9 mouse cellular contexts compared by ENCODE assay signal in genomic region chr3:51327429-51327797, GRCm38 (mm10). TPM values are rescaled to one million over a fixed set of nuclear protein-coding genes. Genes with fewer than 3 reads are reported as not detected.
DNase-seq lines count a peak whose midpoint lies in the region; ATAC-seq lines count a peak whose summit lies in the region.
"Had no signal": no experiment of that assay in that cellular context is flagged by ENCODE, and none has a peak within 500 bp of the region (broad histone marks: within the 10 kb centered on the region; RNA-seq: fewer than 3 reads in every experiment).

No protein-coding gene starts in this region.

- H3K4me3 ChIP-seq in heart, embryonic 15.5 days, result no peak overlapping the region
- H3K4me3 ChIP-seq in forebrain, embryonic 14.5 days (ENCODE audit: low read depth, low read length), result no peak overlapping the region
- H3K4me3 ChIP-seq: midbrain, embryonic 12.5 days had no signal

- H3K4me1 ChIP-seq in heart, embryonic 15.5 days (replicated peaks), result peaks cover 3% of the 10 kb centered on the region; the same call in 1 of the 2 replicates
- H3K4me1 ChIP-seq in forebrain, embryonic 14.5 days (ENCODE audit: control insufficient read depth, insufficient read depth, low read length), result no peaks in the 10 kb centered on the region
- H3K4me1 ChIP-seq: midbrain, embryonic 12.5 days had no signal

- no peak overlapping the region for H3K9ac ChIP-seq in heart, embryonic 15.5 days
- no peak overlapping the region for H3K9ac ChIP-seq in forebrain, embryonic 14.5 days (ENCODE audit: low read length)
- H3K9ac ChIP-seq: midbrain, embryonic 12.5 days had no signal

- no peaks in the 10 kb centered on the region for H3K27me3 ChIP-seq in heart, embryonic 15.5 days
- H3K27me3 ChIP-seq in forebrain, embryonic 14.5 days (replicated peaks; ENCODE audit: control insufficient read depth, insufficient read depth, low read length), result no peaks in the 10 kb centered on the region
- no peaks in the 10 kb centered on the region for H3K27me3 ChIP-seq in splenic B cell, adult 2 months (ENCODE audit: control insufficient read depth, insufficient read depth, low read length, poor library complexity, severe bottlenecking)
- H3K27me3 ChIP-seq: midbrain, embryonic 12.5 days had no signal

- H3K4me2 ChIP-seq in heart, embryonic 15.5 days, result no peak overlapping the region
- H3K4me2 ChIP-seq in forebrain, embryonic 14.5 days (ENCODE audit: low read length), result no peak overlapping the region
- H3K4me2 ChIP-seq: midbrain, embryonic 12.5 days had no signal

- H3K36me3 ChIP-seq in heart, embryonic 15.5 days, result peaks cover 11% of the 10 kb centered on the region
- H3K36me3 ChIP-seq in forebrain, embryonic 14.5 days (ENCODE audit: control insufficient read depth, insufficient read depth, low read length), result peaks cover 20% of the 10 kb centered on the region
- H3K36me3 ChIP-seq in splenic B cell, adult 2 months (ENCODE audit: control insufficient read depth, insufficient read depth, low read length, poor library complexity, severe bottlenecking), result 0 out of 2 replicates have a peak, but pooled peaks cover 2% of the 10 kb centered on the region

- peak overlapping the region; percentile 22; the same call in 1 of the 2 replicates for H3K27ac ChIP-seq in heart, embryonic 15.5 days
- H3K27ac ChIP-seq in forebrain, embryonic 14.5 days (ENCODE audit: low read depth, low read length), result no peak overlapping the region
- H3K27ac ChIP-seq: midbrain, embryonic 12.5 days had no signal

- WGBS in heart, embryonic 15.5 days, result 92% methylated on average over 5 of the region's 5 CpGs
- 90% methylated on average over 5 of the region's 5 CpGs for WGBS in forebrain, embryonic 14.5 days

- DNase-seq in heart, adult 8-10 months (ENCODE audit: low spot score), result no peak
- peak; percentile 45 for DNase-seq in lung, postnatal 36 days
- no peak for DNase-seq in lung, adult 18-20 months
- peak; percentile 16 for DNase-seq in forebrain, embryonic 14.5 days (ENCODE audit: low spot score)
- DNase-seq in splenic B cell, adult 2 months (ENCODE audit: low read depth, low spot score), result peak; percentile 34
- DNase-seq in frontal cortex, postnatal 36 days (ENCODE audit: low spot score in 2 of 2), result no peak
- DNase-seq in kidney, postnatal 14 days, result no peak

- H3K9me3 ChIP-seq in heart, embryonic 15.5 days (replicated peaks), result peaks cover 3% of the 10 kb centered on the region; the same call in 1 of the 2 replicates
- no peaks in the 10 kb centered on the region for H3K9me3 ChIP-seq in forebrain, embryonic 14.5 days (replicated peaks; ENCODE audit: control insufficient read depth, low read length)

- no peak for ATAC-seq in heart, embryonic 15.5 days (replicated peaks; ENCODE audit: insufficient number of reproducible peaks, insufficient read depth, low FRiP score, low read depth)
- ATAC-seq in forebrain, embryonic 14.5 days, result peak; percentile 35; the same call in 1 of the 2 replicates

RNA-seq across cellular contexts. Expression of gene Elf2, which starts 13.1 kb away (rescaled TPM):
- polyA plus RNA-seq in heart, embryonic 15.5 days (2015; fragmentation: Nextera tagmentation; extraction: Ambion mirVana), result 51.3 and 55.4 TPM in 2 replicates
- 10 to 100 TPM; 40.6 to 52.9 (median 50.9) TPM for total RNA-seq in heart, adult 8-10 months (2022)
- polyA plus RNA-seq in forebrain, embryonic 14.5 days (2014; fragmentation: Nextera tagmentation; extraction: Ambion mirVana), result 37.2 and 49.9 TPM in 2 replicates

Comparison
In these comparisons a context has a peak if more than half of its experiments do, and no peak if none do; other contexts are left out.
1. DNase-seq: peak in lung, postnatal 36 days (single experiment), forebrain, embryonic 14.5 days (single experiment) and splenic B cell, adult 2 months (single experiment); none in heart, adult 8-10 months (single experiment), lung, adult 18-20 months (0 of 2), frontal cortex, postnatal 36 days (0 of 2) and kidney, postnatal 14 days (single experiment).